Mouse (Mus musculus) liver, embryonic 11.5 days (tissue): Measurements from ENCODE around the gene Tmem39a. TPM values are rescaled to one million over a fixed set of nuclear protein-coding genes. Genes with fewer than 3 reads are reported as not detected.

Experiments
- ATAC-seq: fragments of 200-750 bp; cut with Nextera tagmentation; replicated peaks from 2 replicates; pipeline ENCODE4 v1.8.0; 2017; ENCODE audit warnings: moderate number of reproducible peaks, mild to moderate bottlenecking, moderate TSS enrichment, moderate library complexity; ENCODE audit not compliant: low FRiP score
- DNase-seq: peaks from one replicate; pipeline ENCODE4 v3.0.0-alpha.2; 2017; ENCODE audit warnings: low spot score
- H3K27ac ChIP-seq: fragments of 300-500 bp; sonication (generic); 2 replicates; pipeline ENCODE4 v1.5.1; 2014; ENCODE audit warnings: mild to moderate bottlenecking, low read depth, low read length, control low read depth
- H3K27me3 ChIP-seq: fragments of 300-500 bp; sonication (generic); replicated peaks from 2 replicates; pipeline ENCODE4 v1.6.1; 2014; ENCODE audit warnings: low read length, mixed read lengths; ENCODE audit not compliant: control insufficient read depth, insufficient read depth
- H3K36me3 ChIP-seq: fragments of 300-500 bp; sonication (generic); 2 replicates; pipeline ENCODE4 v1.6.1; 2014; ENCODE audit warnings: mild to moderate bottlenecking, low read length, moderate library complexity, mixed read lengths; ENCODE audit not compliant: control insufficient read depth, insufficient read depth
- H3K4me1 ChIP-seq: fragments of 300-500 bp; sonication (generic); replicated peaks from 2 replicates; pipeline ENCODE4 v1.6.1; 2014; ENCODE audit warnings: low read length, mixed read lengths; ENCODE audit not compliant: control insufficient read depth, insufficient read depth
- H3K4me2 ChIP-seq: fragments of 300-500 bp; sonication (generic); 2 replicates; pipeline ENCODE4 v1.6.1; 2014; ENCODE audit warnings: mild to moderate bottlenecking, control low read depth, moderate library complexity
- H3K4me3 ChIP-seq: fragments of 300-500 bp; sonication (generic); 2 replicates; pipeline ENCODE4 v1.5.1; 2014; ENCODE audit warnings: low read depth, low read length, control low read depth
- H3K9ac ChIP-seq: fragments of 300-500 bp; sonication (generic); 2 replicates; pipeline ENCODE4 v1.6.1; 2014; ENCODE audit warnings: low read depth, low read length, control low read depth
- H3K9me3 ChIP-seq: fragments of 300-500 bp; sonication (generic); 2 replicates; pipeline ENCODE4 v1.6.1; 2016; ENCODE audit warnings: low read length, inconsistent platforms, mixed read lengths; ENCODE audit not compliant: control insufficient read depth
- WGBS: fragments of 180-500 bp; shearing (Covaris S2); extraction: QIAGEN DNeasy Blood & Tissue Kit; methylation state at CpG from one replicate; pipeline ENCODE4 v1.1.7; 2014; 5-methylcytosine and 5-hydroxymethylcytosine counted together
- polyA plus RNA-seq: library from polyadenylated mRNA; unstranded; fragments of >200 nt; fragmentation: Nextera tagmentation; extraction: Ambion mirVana; gene quantifications from 2 replicates; pipeline ENCODE4 v1.2.1, GENCODE M21; 2014

Tmem39a gene
- polyA plus RNA-seq = 88.7 and 89.3 TPM in 2 replicates

GRCm38 (mm10) chr16:38558221-38558748 is at the start of gene Tmem39a:
Gene Tmem39a, plus strand, starts transcription at chr16:38558698.
- peaks cover 12% of the 10 kb centered on the region for H3K27me3 ChIP-seq
- H3K9me3 ChIP-seq = no peaks in the 10 kb centered on the region
- no peak within 1 kb of the TSS for H3K27ac ChIP-seq
- no peak within 1 kb of the TSS for H3K9ac ChIP-seq
- no peak within 1 kb of the TSS for H3K4me2 ChIP-seq
- no peak for ATAC-seq
- no peaks in the 10 kb centered on the region for H3K4me1 ChIP-seq
- 76% methylated on average over 3 of the region's 3 CpGs for WGBS
- H3K36me3 ChIP-seq = no peaks in the 10 kb centered on the region
- no peak for DNase-seq
- no peak within 1 kb of the TSS for H3K4me3 ChIP-seq

GRCm38 (mm10) chr16:38510846-38511245 is 47.7 kb upstream of the Tmem39a start:
- Histone ChIP-seq H3K27me3 (no peaks in the 10 kb centered on the region), H3K27ac (no peak overlapping the region), H3K4me3 (no peak overlapping the region), H3K4me2 (no peak overlapping the region), H3K36me3 (peaks cover 16% of the 10 kb centered on the region), H3K9ac (no peak overlapping the region), H3K4me1 (no peaks in the 10 kb centered on the region), H3K9me3 (no peaks in the 10 kb centered on the region)
- ATAC-seq (no peak), DNase-seq (no peak)
- 89% methylated on average over 2 of the region's 2 CpGs for WGBS

GRCm38 (mm10) chr16:38519140-38519539 is 39.4 kb upstream of the Tmem39a start:
- H3K36me3 ChIP-seq = peaks cover 17% of the 10 kb centered on the region
- WGBS = 92% methylated on average over 2 of the region's 2 CpGs
- H3K27me3 ChIP-seq = no peaks in the 10 kb centered on the region
- H3K27ac ChIP-seq = no peak overlapping the region
- no peak for ATAC-seq
- peaks cover 14% of the 10 kb centered on the region; the same call in 1 of the 2 replicates for H3K4me1 ChIP-seq
- no peaks in the 10 kb centered on the region for H3K9me3 ChIP-seq
- no peak overlapping the region for H3K9ac ChIP-seq
- no peak for DNase-seq
- no peak overlapping the region for H3K4me3 ChIP-seq
- no peak overlapping the region for H3K4me2 ChIP-seq

- Histone ChIP-seq H3K9me3 (no peaks in the 10 kb centered on the region), H3K9ac (peak overlapping the region; percentile 99), H3K4me3 (peak overlapping the region; percentile 99), H3K36me3 (peaks cover 22% of the 10 kb centered on the region), H3K27ac (no peak overlapping the region), H3K4me1 (peaks cover 14% of the 10 kb centered on the region; the same call in 1 of the 2 replicates), H3K27me3 (no peaks in the 10 kb centered on the region), H3K4me2 (peak overlapping the region; percentile 75)
- ATAC-seq (no peak), DNase-seq (no peak)
- 28% methylated on average over 8 of the region's 8 CpGs for WGBS
Measured at GRCm38 (mm10) chr16:38521211-38521987, 37.1 kb upstream of the Tmem39a start.

- H3K27ac ChIP-seq = peak within 1 kb of the TSS; percentile 96
- peak within 1 kb of the TSS; percentile 99 for H3K4me3 ChIP-seq
- WGBS = under 1% methylated on average over 73 of the region's 73 CpGs
- DNase-seq = peak; percentile 97
- H3K4me2 ChIP-seq = peak within 1 kb of the TSS; percentile 75
- H3K9ac ChIP-seq = peak within 1 kb of the TSS; percentile 99
- peaks cover 17% of the 10 kb centered on the region for H3K36me3 ChIP-seq
- no peaks in the 10 kb centered on the region for H3K27me3 ChIP-seq
- H3K4me1 ChIP-seq = peaks cover 14% of the 10 kb centered on the region; the same call in 1 of the 2 replicates
- ATAC-seq = peak; percentile 97
- H3K9me3 ChIP-seq = no peaks in the 10 kb centered on the region
Measured at GRCm38 (mm10) chr16:38522129-38523084, 36.1 kb upstream of the Tmem39a start, which contains the start of gene Timmdc1. Gene Timmdc1, minus strand, starts transcription at chr16:38522663.

GRCm38 (mm10) chr16:38526264-38526663 is 32.2 kb upstream of the Tmem39a start:
- Histone ChIP-seq H3K36me3 (peaks cover 23% of the 10 kb centered on the region), H3K9me3 (no peaks in the 10 kb centered on the region), H3K4me2 (no peak overlapping the region), H3K4me1 (peaks cover 8% of the 10 kb centered on the region; the same call in 1 of the 2 replicates), H3K27me3 (no peaks in the 10 kb centered on the region), H3K27ac (no peak overlapping the region), H3K4me3 (no peak overlapping the region), H3K9ac (no peak overlapping the region)
- 82% methylated on average over 6 of the region's 6 CpGs for WGBS
- DNase-seq = no peak
- ATAC-seq = no peak

GRCm38 (mm10) chr16:38536544-38537146 is 21.9 kb upstream of the Tmem39a start:
- H3K4me1 ChIP-seq = no peaks in the 10 kb centered on the region
- H3K27ac ChIP-seq = no peak overlapping the region
- H3K27me3 ChIP-seq = no peaks in the 10 kb centered on the region
- no peaks in the 10 kb centered on the region for H3K9me3 ChIP-seq
- H3K4me3 ChIP-seq = no peak overlapping the region
- peak; percentile 25 for ATAC-seq
- no peak overlapping the region for H3K4me2 ChIP-seq
- H3K36me3 ChIP-seq = peaks cover 12% of the 10 kb centered on the region
- H3K9ac ChIP-seq = no peak overlapping the region
- WGBS = 48% methylated on average over 8 of the region's 8 CpGs
- peak; percentile 51 for DNase-seq
